Mouse (Mus musculus) lung, postnatal 0 days (tissue): ENCODE measurements around the gene Hist2h2ac. TPM values are rescaled to one million over a fixed set of nuclear protein-coding genes. Genes with fewer than 3 reads are reported as not detected.
"Not testable (repeated sequence)": the region's sequence is repeated elsewhere in the genome, so short reads cannot be mapped to it uniquely, and the experiment has no call there.

Experiments
- ATAC-seq: fragments of 200-750 bp; cut with Nextera tagmentation; 2 replicates; pipeline ENCODE4 v1.8.0; 2017; ENCODE audit warnings: moderate library complexity
- DNase-seq: peaks from one replicate; pipeline ENCODE4 v3.0.0-alpha.2; 2016; ENCODE audit warnings: low spot score
- H3K27ac ChIP-seq: fragments of 300-500 bp; sonication (generic); 2 replicates; pipeline ENCODE4 v1.5.1; 2014; ENCODE audit warnings: antibody characterized with exemption, mild to moderate bottlenecking, low read length, mixed read lengths
- H3K27me3 ChIP-seq: fragments of 300-500 bp; sonication (generic); replicated peaks from 2 replicates; pipeline ENCODE4 v1.6.1; 2014; ENCODE audit warnings: low read length, mixed read lengths; ENCODE audit not compliant: insufficient read depth
- H3K36me3 ChIP-seq: fragments of 300-500 bp; sonication (generic); 2 replicates; pipeline ENCODE4 v1.6.1; 2014; ENCODE audit warnings: low read length, mixed read lengths; ENCODE audit not compliant: insufficient read depth
- H3K4me1 ChIP-seq: fragments of 300-500 bp; sonication (generic); 2 replicates; pipeline ENCODE4 v1.6.1; 2014; ENCODE audit warnings: antibody characterized with exemption, low read depth, low read length, mixed read lengths; ENCODE audit not compliant: insufficient read depth
- H3K4me2 ChIP-seq: fragments of 300-500 bp; sonication (generic); replicated peaks from 2 replicates; pipeline ENCODE4 v1.6.1; 2014; ENCODE audit warnings: low read depth, mild to moderate bottlenecking, low read length, moderate library complexity, mixed read lengths
- H3K4me3 ChIP-seq: fragments of 300-500 bp; sonication (generic); 2 replicates; pipeline ENCODE4 v1.5.1; 2014; ENCODE audit warnings: low read depth, low read length
- H3K9ac ChIP-seq: fragments of 300-500 bp; sonication (generic); replicated peaks from 2 replicates; pipeline ENCODE4 v1.6.1; 2014; ENCODE audit warnings: low read depth, mild to moderate bottlenecking
- H3K9me3 ChIP-seq: fragments of 300-500 bp; sonication (generic); 2 replicates; pipeline ENCODE4 v1.6.1; 2016; ENCODE audit warnings: low read length, mixed read lengths
- CTCF ChIP-seq: IDR thresholded peaks from 2 replicates; pipeline ENCODE4 v1.5.1; 2016; ENCODE audit warnings: antibody characterized with exemption, mild to moderate bottlenecking
- EP300 ChIP-seq: IDR thresholded peaks from 2 replicates; pipeline ENCODE4 v1.6.1; 2016; ENCODE audit warnings: antibody characterized with exemption, mild to moderate bottlenecking, control low read depth
- WGBS: fragments of 180-500 bp; shearing (Covaris S2); extraction: QIAGEN DNeasy Blood & Tissue Kit; methylation state at CpG from one replicate; pipeline ENCODE4 v1.1.7; 2014; 5-methylcytosine and 5-hydroxymethylcytosine counted together
- polyA plus RNA-seq: library from polyadenylated mRNA; unstranded; fragments of >200 nt; fragmentation: Nextera tagmentation; extraction: Ambion mirVana; gene quantifications from 2 replicates; pipeline ENCODE4 v1.2.1, GENCODE M21; 2015

The Hist2h2ac gene
- polyA plus RNA-seq, 1 experiment from 2014 or later = 3.0 TPM

DNA sequence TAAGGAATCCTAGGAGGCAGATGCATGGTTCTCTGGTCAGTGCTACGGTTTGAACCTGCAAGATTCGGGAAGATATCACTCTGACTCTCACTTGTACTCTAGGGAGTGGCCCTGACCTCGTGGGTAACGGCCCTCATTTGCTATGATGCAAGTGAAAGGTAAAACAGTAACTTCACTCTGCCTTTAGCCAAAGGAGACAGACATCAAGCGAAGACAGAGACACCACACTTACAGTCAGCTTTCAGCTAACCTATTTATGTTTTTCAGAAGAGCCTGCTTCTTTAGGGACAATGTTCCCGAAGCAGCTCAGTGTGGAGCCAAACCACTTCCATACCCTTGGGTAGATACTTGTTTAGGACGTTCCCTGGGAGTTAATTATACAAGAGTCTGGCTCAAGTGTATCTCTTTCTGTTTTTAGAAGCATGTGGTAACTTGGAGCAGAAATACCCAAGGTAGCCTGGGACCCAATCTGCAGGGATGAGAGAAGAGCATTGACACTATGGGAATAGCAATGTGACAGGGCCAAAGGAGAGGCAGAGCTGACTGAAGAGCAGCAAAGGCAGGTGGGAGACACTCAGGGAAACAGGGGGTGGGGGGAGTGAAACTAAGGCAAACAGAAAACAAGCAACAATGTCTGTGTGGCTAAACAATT, 23.4 kb upstream of the Hist2h2ac start:
- 70% methylated on average over 7 of the region's 7 CpGs for WGBS
- peaks cover 14% of the 10 kb centered on the region for H3K4me1 ChIP-seq
- peak overlapping the region; percentile 37 for H3K9ac ChIP-seq
- no peak for DNase-seq
- no peak for ATAC-seq
- peak overlapping the region; percentile 55 for H3K4me2 ChIP-seq
- no peak for TF ChIP-seq CTCF
- no peak for TF ChIP-seq EP300
- peak overlapping the region; percentile 90 for H3K27ac ChIP-seq
- H3K27me3 ChIP-seq = no peaks in the 10 kb centered on the region
- H3K36me3 ChIP-seq = no peaks in the 10 kb centered on the region
- no peaks in the 10 kb centered on the region for H3K9me3 ChIP-seq
- peak overlapping the region; percentile 28; the same call in 1 of the 2 replicates for H3K4me3 ChIP-seq

DNA sequence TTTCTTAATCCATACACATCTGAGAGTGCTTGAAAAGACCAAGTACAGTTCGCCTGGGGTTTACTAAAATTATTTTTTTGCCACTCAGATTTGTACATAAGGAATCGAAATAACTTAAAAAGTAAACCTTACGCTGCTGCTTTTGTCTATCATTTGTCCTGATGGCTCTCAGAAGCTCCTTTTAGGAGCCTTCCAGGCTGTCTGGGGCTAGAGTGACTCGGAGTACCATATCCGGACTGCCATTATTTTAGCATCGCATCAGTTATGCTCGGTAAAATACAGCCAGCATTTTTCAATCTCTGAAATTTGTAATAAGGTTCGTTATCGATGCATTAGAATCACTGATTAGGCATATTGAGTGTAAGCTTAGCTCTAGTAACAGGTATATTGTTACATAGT, 20.1 kb upstream of the Hist2h2ac start:
- Histone ChIP-seq H3K27me3 (no peaks in the 10 kb centered on the region), H3K9ac (peak overlapping the region; percentile 36), H3K4me2 (peak overlapping the region; percentile 38), H3K4me1 (peaks cover 13% of the 10 kb centered on the region), H3K36me3 (no peaks in the 10 kb centered on the region), H3K9me3 (no peaks in the 10 kb centered on the region), H3K27ac (peak overlapping the region; percentile 78), H3K4me3 (peak overlapping the region; percentile 14; the same call in 1 of the 2 replicates)
- 71% methylated on average over 9 of the region's 9 CpGs for WGBS
- ATAC-seq (no peak), DNase-seq (no peak)
- TF ChIP-seq CTCF (no peak), EP300 (no peak)

DNA sequence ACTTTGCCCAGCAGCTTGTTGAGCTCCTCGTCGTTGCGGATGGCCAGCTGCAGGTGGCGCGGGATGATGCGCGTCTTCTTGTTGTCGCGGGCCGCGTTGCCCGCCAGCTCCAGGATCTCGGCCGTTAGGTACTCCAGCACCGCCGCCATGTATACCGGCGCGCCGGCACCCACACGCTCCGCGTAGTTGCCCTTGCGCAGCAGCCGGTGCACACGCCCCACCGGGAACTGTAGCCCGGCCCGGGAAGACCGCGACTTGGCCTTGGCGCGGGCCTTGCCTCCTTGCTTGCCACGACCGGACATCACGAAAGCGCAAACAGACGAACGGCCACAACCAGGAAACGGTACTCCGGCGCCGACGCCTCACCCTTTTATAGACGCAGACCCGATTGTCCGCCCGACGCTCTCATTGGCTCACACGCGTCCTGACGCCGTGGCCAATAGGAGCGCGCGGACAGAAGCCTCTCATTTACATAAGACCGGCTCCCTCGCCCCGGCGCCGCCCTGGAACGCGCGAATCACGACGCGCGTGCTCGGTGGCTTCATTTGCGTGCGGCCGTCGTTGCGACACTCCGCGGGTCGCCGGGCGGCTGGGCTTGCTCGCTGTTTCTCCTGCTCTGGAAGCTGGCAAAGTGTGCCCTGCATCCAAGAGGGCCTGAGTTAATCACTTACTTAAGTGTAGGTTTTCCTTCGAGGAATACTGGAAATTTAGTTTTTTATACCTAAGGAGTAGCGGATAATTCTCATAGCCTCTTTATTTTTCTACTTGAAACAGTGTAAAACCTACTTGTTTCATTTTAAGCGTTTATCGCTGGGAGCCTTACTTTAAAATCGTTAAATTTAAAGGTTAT, 19.5 kb upstream of the Hist2h2ac start, which contains the start of gene Hist2h2aa2:
TSS of gene Hist2h2aa2 (minus strand) at position 328 of the 850 bp plus-strand sequence.
- peak within 1 kb of the TSS; percentile 78 for H3K27ac ChIP-seq
- not testable (repeated sequence) for H3K36me3 ChIP-seq, H3K9me3 ChIP-seq, H3K27me3 ChIP-seq
- peak within 1 kb of the TSS; percentile 28; the same call in 1 of the 2 replicates for H3K4me3 ChIP-seq
- DNase-seq = peak; percentile 89
- WGBS = 4% methylated on average over 28 of the region's 85 CpGs
- peak within 1 kb of the TSS; percentile 38 for H3K4me2 ChIP-seq
- peak; percentile 83 for ATAC-seq
- H3K9ac ChIP-seq = peak within 1 kb of the TSS; percentile 36
- H3K4me1 ChIP-seq = peaks cover 13% of the 10 kb centered on the region

DNA sequence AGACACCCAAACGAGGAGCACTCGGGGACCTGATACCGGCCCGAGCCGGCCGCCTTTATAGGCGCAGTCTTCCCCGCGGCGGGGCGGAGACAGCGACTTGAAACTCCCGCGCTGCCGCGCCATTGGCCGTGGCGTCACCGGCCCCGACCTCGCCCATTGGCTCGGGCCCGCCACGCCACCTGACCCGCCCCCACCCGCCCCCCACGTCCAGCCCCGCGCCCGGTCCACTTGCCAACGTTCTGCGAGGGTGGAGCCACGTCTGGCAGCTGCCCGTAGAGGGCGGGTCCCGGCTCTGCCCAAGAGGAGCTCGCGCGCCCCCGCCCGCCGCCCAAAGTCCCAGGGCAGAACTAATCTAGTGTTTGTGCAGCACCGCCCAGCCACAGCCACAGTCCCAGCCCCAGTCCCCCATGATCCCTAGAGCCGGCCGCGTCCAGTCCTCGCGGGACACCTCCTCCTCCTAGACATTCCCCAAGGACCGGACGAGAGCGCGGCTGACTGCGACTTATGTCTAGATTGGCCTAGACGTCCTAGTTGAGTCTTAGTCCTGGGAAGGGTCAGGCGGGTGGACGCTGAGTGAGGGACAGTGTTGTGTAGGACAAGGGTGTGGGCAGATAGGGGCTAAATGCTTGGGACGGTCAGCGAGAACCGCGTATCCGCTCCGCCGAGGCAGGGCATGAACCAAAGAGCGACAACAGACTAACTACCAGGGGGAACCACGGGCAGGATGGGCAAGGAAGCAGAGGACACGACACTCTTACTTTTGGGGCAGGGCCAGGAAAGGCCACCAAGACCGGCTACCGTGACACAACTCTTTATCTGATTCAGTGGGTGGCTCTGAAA, 18.5 kb upstream of the Hist2h2ac start, which contains the start of gene Hist2h3c2:
TSS of gene Hist2h3c2 (minus strand) at position 174 of the 840 bp plus-strand sequence.
- H3K27me3 ChIP-seq, H3K36me3 ChIP-seq, H3K9me3 ChIP-seq, DNase-seq, H3K9ac ChIP-seq: not testable (repeated sequence)
- Histone ChIP-seq H3K4me1 (peaks cover 11% of the 10 kb centered on the region), H3K4me2 (peak within 1 kb of the TSS; percentile 44), H3K4me3 (peak within 1 kb of the TSS; percentile 28; the same call in 1 of the 2 replicates), H3K27ac (peak within 1 kb of the TSS; percentile 57; the same call in 1 of the 2 replicates)
- 0% methylated on average over 7 of the region's 68 CpGs for WGBS
- peak; percentile 91 for ATAC-seq

DNA sequence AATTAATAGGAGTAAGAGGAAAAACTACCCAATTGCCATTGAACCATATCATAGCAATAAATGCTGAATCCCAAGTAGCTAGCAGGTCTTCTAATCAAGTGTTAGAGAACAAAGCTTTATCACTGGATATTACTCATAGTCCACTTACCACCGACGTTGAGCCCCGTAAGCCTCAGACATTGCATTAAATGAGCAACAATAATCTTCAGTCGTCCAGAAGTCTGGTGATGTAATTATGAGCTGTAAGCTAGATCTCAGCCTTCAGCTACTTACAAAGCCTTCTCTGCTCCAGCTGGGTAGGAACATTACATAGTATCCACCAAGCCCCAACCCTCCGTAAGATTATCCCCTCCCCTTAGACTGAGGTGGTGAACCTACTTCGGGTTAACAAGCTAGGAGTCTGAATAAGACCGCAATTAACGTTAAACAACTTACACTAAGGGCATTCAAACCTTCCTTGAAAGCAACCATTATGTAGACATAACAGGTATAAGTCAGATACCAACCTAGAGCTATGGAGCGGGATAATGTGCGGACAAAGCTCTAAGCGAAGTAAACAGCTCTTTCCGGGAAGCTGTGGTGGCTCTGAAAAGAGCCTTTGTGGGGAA, 17.3 kb upstream of the Hist2h2ac start:
- no peak for ATAC-seq
- Histone ChIP-seq H3K9me3 (no peaks in the 10 kb centered on the region), H3K4me1 (peaks cover 6% of the 10 kb centered on the region; the same call in 1 of the 2 replicates), H3K27ac (no peak overlapping the region), H3K27me3 (no peaks in the 10 kb centered on the region), H3K36me3 (no peaks in the 10 kb centered on the region), H3K9ac (no peak overlapping the region), H3K4me3 (no peak overlapping the region), H3K4me2 (peak overlapping the region; percentile 44; the same call in 1 of the 2 replicates)
- TF ChIP-seq EP300 = no peak
- no peak for TF ChIP-seq CTCF
- WGBS = 3% methylated on average over 12 of the region's 12 CpGs
- DNase-seq = no peak
